Mouse (Mus musculus) layer of hippocampus, adult 18-20 months (tissue): Measurements from ENCODE around the gene Mal. TPM values are rescaled to one million over a fixed set of nuclear protein-coding genes. Genes with fewer than 3 reads are reported as not detected.
"Not testable (repeated sequence)": the region's sequence is repeated elsewhere in the genome, so short reads cannot be mapped to it uniquely, and the experiment has no call there.

ENCODE experiments used
- DNase-seq, 2 experiments: peaks; one replicate each; pipeline ENCODE4 v3.0.0; 2022; ENCODE audit warnings: low spot score in 2 of 2
- total RNA-seq, 2 experiments: library from RNA; stranded (reverse); gene quantifications; 2 replicates each; pipeline ENCODE4 v1.2.3; 2021

The Mal gene
- total RNA-seq, 2 experiments from 2014 or later: 79.8 to 96.3 TPM

GRCm38 (mm10) chr2:127625659-127626058 is 30.8 kb downstream of the Mal start:
- no peak for DNase-seq

- DNase-seq: no peak
Observed at GRCm38 (mm10) chr2:127624786-127625185, 31.7 kb downstream of the Mal start.

GRCm38 (mm10) chr2:127622065-127622464 is 34.4 kb downstream of the Mal start:
- no peak for DNase-seq

GRCm38 (mm10) chr2:127619311-127619710 is 37.2 kb downstream of the Mal start:
- DNase-seq: no peak

- peak in 1 of 2 experiments; percentile 37 for DNase-seq
Observed at GRCm38 (mm10) chr2:127612288-127612687, 44.2 kb downstream of the Mal start.

GRCm38 (mm10) chr2:127611386-127611785 is 45.1 kb downstream of the Mal start:
- DNase-seq: no peak

- no peak for DNase-seq
Observed at GRCm38 (mm10) chr2:127608986-127609385, 47.5 kb downstream of the Mal start.

- DNase-seq: peak in 1 of 2 experiments; percentile 69
Observed at GRCm38 (mm10) chr2:127608234-127608633, 48.3 kb downstream of the Mal start.

GRCm38 (mm10) chr2:127605203-127605602 is 51.3 kb downstream of the Mal start:
- DNase-seq: no peak

- DNase-seq: not testable (repeated sequence)
Observed at GRCm38 (mm10) chr2:127603383-127603782, 53.1 kb downstream of the Mal start.

GRCm38 (mm10) chr2:127590840-127591239 is 65.7 kb downstream of the Mal start:
- no peak for DNase-seq

GRCm38 (mm10) chr2:127590204-127590603 is 66.3 kb downstream of the Mal start:
- DNase-seq: no peak

GRCm38 (mm10) chr2:127588897-127589296 is 67.6 kb downstream of the Mal start:
- no peak for DNase-seq

GRCm38 (mm10) chr2:127587514-127587844 is 69.0 kb downstream of the Mal start:
- no peak for DNase-seq

- peak; percentile 77 to 89 for DNase-seq
Observed at GRCm38 (mm10) chr2:127586694-127587513, 69.6 kb downstream of the Mal start, which contains the start of the genes Zfp661 and Mrps5. Zfp661 (minus strand) TSS chr2:127587094. Mrps5 (plus strand) TSS chr2:127587222.

GRCm38 (mm10) chr2:127584436-127584858 is 72.0 kb downstream of the Mal start:
- DNase-seq: peak; percentile 93 to 97

Other genes starting within 250 kb of the Mal start
- under 1 TPM in 1 of 2 experiments, not detected in 1; 0.42 TPM for gene Gpat2, start 231.5 kb downstream of the Mal start, total RNA-seq
- gene Fahd2a, start 212.1 kb downstream of the Mal start, total RNA-seq: 10 to 100 TPM; 14.7 to 19.0 TPM
- gene Kcnip3, start 134.6 kb downstream of the Mal start, total RNA-seq: 10 to 100 TPM; 61.3 to 70.6 TPM
- under 1 TPM in 1 of 2 experiments, not detected in 1; 0.27 TPM for gene Prom2, start 115.2 kb downstream of the Mal start, total RNA-seq
- 1 to 10 TPM; 8.4 to 8.8 TPM for gene Zfp661, start 69.6 kb downstream of the Mal start, total RNA-seq
- gene Mrps5, start 69.5 kb downstream of the Mal start, total RNA-seq: 10 to 100 TPM; 82.9 to 94.5 TPM
- 1 to 10 TPM in 1 of 2 experiments, under 1 TPM in 1; 0.87 to 1.1 TPM for gene Mall, start 73.2 kb upstream of the Mal start, total RNA-seq
- gene Nphp1, start 132.2 kb upstream of the Mal start, total RNA-seq: 10 to 100 TPM; 18.7 to 21.6 TPM
- gene Mtln, start 135.8 kb upstream of the Mal start, total RNA-seq: 10 to 100 TPM; 53.9 to 58.1 TPM
- gene Bub1, start 175.2 kb upstream of the Mal start, total RNA-seq: under 1 TPM; 0.20 to 0.35 TPM
- not detected for gene Acoxl, start 182.2 kb upstream of the Mal start, total RNA-seq